20 mouse cellular contexts compared by ENCODE assay signal in genomic region chr3:102585136-102585535, GRCm38 (mm10).
DNase-seq lines count a peak whose midpoint lies in the region; ATAC-seq and TF ChIP-seq lines count a peak whose summit lies in the region.
"Had no signal": no experiment of that assay in that cellular context is flagged by ENCODE, and none has a peak within 500 bp of the region (broad histone marks: within the 10 kb centered on the region; RNA-seq: fewer than 3 reads in every experiment).

No protein-coding gene starts in this region.

- no peaks in the 10 kb centered on the region for H3K36me3 ChIP-seq in kidney, adult 2 months (ENCODE audit: control insufficient read depth, insufficient read depth, low read length)
- H3K36me3 ChIP-seq in kidney, embryonic 16.5 days (ENCODE audit: insufficient read depth, low read length): no peaks in the 10 kb centered on the region
- H3K36me3 ChIP-seq in lung, embryonic 14.5 days (ENCODE audit: insufficient read depth): no peaks in the 10 kb centered on the region
- H3K36me3 ChIP-seq in ES-Bruce4 (ENCODE audit: control insufficient read depth, insufficient read depth, low read length, poor library complexity, severe bottlenecking): no peaks in the 10 kb centered on the region
- H3K36me3 ChIP-seq in forebrain, embryonic 12.5 days (replicated peaks): no peaks in the 10 kb centered on the region
- H3K36me3 ChIP-seq: embryonic facial prominence, embryonic 13.5 days; heart, embryonic 13.5 days; hindbrain, embryonic 15.5 days had no signal

- H3K9ac ChIP-seq in kidney, embryonic 16.5 days (replicated peaks; ENCODE audit: low read length): no peak overlapping the region
- H3K9ac ChIP-seq in lung, embryonic 14.5 days: no peak overlapping the region
- no peak overlapping the region for H3K9ac ChIP-seq in ES-Bruce4 (ENCODE audit: low read depth, poor library complexity, severe bottlenecking)
- no peak overlapping the region for H3K9ac ChIP-seq in forebrain, embryonic 12.5 days
- H3K9ac ChIP-seq: embryonic facial prominence, embryonic 13.5 days; forebrain, embryonic 13.5 days; forebrain, postnatal 0 days; heart, embryonic 13.5 days; hindbrain, embryonic 15.5 days had no signal

- H3K4me2 ChIP-seq in kidney, embryonic 16.5 days (replicated peaks; ENCODE audit: low read depth, low read length): no peak overlapping the region
- no peak overlapping the region for H3K4me2 ChIP-seq in lung, embryonic 14.5 days
- H3K4me2 ChIP-seq in forebrain, embryonic 12.5 days: no peak overlapping the region
- H3K4me2 ChIP-seq: embryonic facial prominence, embryonic 13.5 days; forebrain, embryonic 13.5 days; heart, embryonic 13.5 days; hindbrain, embryonic 15.5 days had no signal

- TF ChIP-seq EP300 in ES-Bruce4 (IDR thresholded peaks at IDR 0.05; ENCODE audit: insufficient read depth, low read depth, low read length): no peak

- intact Hi-C loops in left cerebral cortex, postnatal 14 days (cut with DNase I): no loop called here

- TF ChIP-seq CTCF in kidney, adult 2 months (conservative IDR thresholded peaks at IDR 0.05; ENCODE audit: insufficient read depth, insufficient read length, low read depth, low read length): 0 out of 2 replicates have a peak, but pooled peaks have one; percentile 5
- peak; percentile 19; the same call in 1 of the 2 replicates for TF ChIP-seq CTCF in lung, embryonic 14.5 days (IDR thresholded peaks at IDR 0.05; ENCODE audit: low read depth)
- TF ChIP-seq CTCF in lung, adult 2 months (IDR thresholded peaks at IDR 0.05; ENCODE audit: insufficient read depth, low read length): no peak
- peak; percentile 1 for TF ChIP-seq CTCF in ES-Bruce4 (IDR thresholded peaks at IDR 0.05; ENCODE audit: low read depth, low read length)

- no peak overlapping the region for H3K27ac ChIP-seq in kidney, adult 2 months (ENCODE audit: insufficient read depth, low read depth, low read length)
- no peak overlapping the region for H3K27ac ChIP-seq in kidney, embryonic 16.5 days (ENCODE audit: low read length)
- H3K27ac ChIP-seq in lung, embryonic 14.5 days (ENCODE audit: low read depth): no peak overlapping the region
- no peak overlapping the region for H3K27ac ChIP-seq in ES-Bruce4 (ENCODE audit: insufficient read depth, low read length)
- H3K27ac ChIP-seq in forebrain, embryonic 12.5 days: no peak overlapping the region
- H3K27ac ChIP-seq: embryonic facial prominence, embryonic 13.5 days; forebrain, embryonic 13.5 days; heart, embryonic 13.5 days; hindbrain, embryonic 15.5 days had no signal

- no peak for ATAC-seq in kidney, embryonic 16.5 days (ENCODE audit: low FRiP score, low TSS enrichment)
- no peak for ATAC-seq in lung, embryonic 14.5 days (ENCODE audit: insufficient read depth)
- no peak for ATAC-seq in forebrain, embryonic 12.5 days (ENCODE audit: low FRiP score)
- ATAC-seq: forebrain, embryonic 13.5 days; forebrain, postnatal 0 days had no signal

- H3K9me3 ChIP-seq in kidney, embryonic 16.5 days (ENCODE audit: low read length): no peaks in the 10 kb centered on the region
- H3K9me3 ChIP-seq in lung, embryonic 14.5 days (ENCODE audit: low read depth, low read length): no peaks in the 10 kb centered on the region
- no peaks in the 10 kb centered on the region for H3K9me3 ChIP-seq in ES-Bruce4 (replicated peaks; ENCODE audit: control insufficient read depth, insufficient read depth, low read length, poor library complexity, severe bottlenecking)
- no peaks in the 10 kb centered on the region for H3K9me3 ChIP-seq in forebrain, embryonic 12.5 days
- H3K9me3 ChIP-seq: embryonic facial prominence, embryonic 13.5 days; forebrain, embryonic 13.5 days; heart, embryonic 13.5 days; hindbrain, embryonic 15.5 days had no signal

- 77% methylated on average over 2 of the region's 2 CpGs for WGBS in kidney, adult 2 months
- 79% methylated on average over 2 of the region's 2 CpGs for WGBS in kidney, embryonic 16.5 days
- WGBS in lung, embryonic 14.5 days: 67% methylated on average over 2 of the region's 2 CpGs
- 79% methylated on average over 2 of the region's 2 CpGs for WGBS in lung, adult 2 months
- 79% methylated on average over 2 of the region's 2 CpGs for WGBS in forebrain, embryonic 12.5 days

- H3K4me1 ChIP-seq in kidney, adult 2 months (ENCODE audit: control insufficient read depth, insufficient read depth, low read length): no peaks in the 10 kb centered on the region
- H3K4me1 ChIP-seq in kidney, embryonic 16.5 days (ENCODE audit: insufficient read depth, low read length): no peaks in the 10 kb centered on the region
- no peaks in the 10 kb centered on the region for H3K4me1 ChIP-seq in lung, embryonic 14.5 days (ENCODE audit: insufficient read depth)
- no peaks in the 10 kb centered on the region for H3K4me1 ChIP-seq in lung, adult 2 months (ENCODE audit: control insufficient read depth, insufficient read depth, low read length)
- H3K4me1 ChIP-seq in ES-Bruce4 (ENCODE audit: control insufficient read depth, insufficient read depth, low read length): no peaks in the 10 kb centered on the region
- no peaks in the 10 kb centered on the region for H3K4me1 ChIP-seq in forebrain, embryonic 12.5 days
- H3K4me1 ChIP-seq: embryonic facial prominence, embryonic 13.5 days; forebrain, embryonic 13.5 days; hindbrain, embryonic 15.5 days had no signal

- no peak for DNase-seq in kidney, adult 2 months
- DNase-seq in lung, embryonic 14.5 days: no peak
- DNase-seq in lung, adult 2 months: no peak
- DNase-seq in 3T3-L1 (ENCODE audit: low read depth, low spot score): peak; percentile 19
- DNase-seq in left cerebral cortex, postnatal 14 days (ENCODE audit: low spot score in 2 of 2): no peak
- DNase-seq: adrenal gland, adult 2 months; adrenal gland, postnatal 25 days; cerebellum, adult 18-20 months; cerebellum, adult 9-11 months; cerebellum, postnatal 36 days; forebrain, postnatal 0 days; gastrocnemius, postnatal 36 days; heart, postnatal 36 days had no signal

- H3K27me3 ChIP-seq in kidney, adult 2 months (replicated peaks; ENCODE audit: control insufficient read depth, insufficient read depth, low read length): no peaks in the 10 kb centered on the region
- H3K27me3 ChIP-seq in kidney, embryonic 16.5 days (ENCODE audit: insufficient read depth, low read length): no peaks in the 10 kb centered on the region
- no peaks in the 10 kb centered on the region for H3K27me3 ChIP-seq in lung, embryonic 14.5 days (ENCODE audit: insufficient read depth, low read length)
- peaks cover 2% of the 10 kb centered on the region for H3K27me3 ChIP-seq in ES-Bruce4 (ENCODE audit: control insufficient read depth, insufficient read depth, low read length, poor library complexity, severe bottlenecking)
- no peaks in the 10 kb centered on the region for H3K27me3 ChIP-seq in forebrain, embryonic 12.5 days
- H3K27me3 ChIP-seq: embryonic facial prominence, embryonic 13.5 days; forebrain, embryonic 13.5 days; heart, embryonic 13.5 days; hindbrain, embryonic 15.5 days had no signal

- TF ChIP-seq POLR2A in kidney, adult 2 months (IDR thresholded peaks at IDR 0.05; ENCODE audit: low read depth, low read length): no peak
- TF ChIP-seq POLR2A in lung, adult 2 months (IDR thresholded peaks at IDR 0.05; ENCODE audit: borderline replicate concordance, extremely low read depth, low read depth, low read length): no peak
- TF ChIP-seq POLR2A in ES-Bruce4 (IDR thresholded peaks at IDR 0.05; ENCODE audit: insufficient read depth, low read length): no peak

- no peak overlapping the region for H3K4me3 ChIP-seq in kidney, adult 2 months (ENCODE audit: insufficient read depth, low read depth, low read length)
- H3K4me3 ChIP-seq in kidney, embryonic 16.5 days (ENCODE audit: low read length): no peak overlapping the region
- no peak overlapping the region for H3K4me3 ChIP-seq in lung, embryonic 14.5 days (ENCODE audit: low read depth, low read length)
- H3K4me3 ChIP-seq in lung, adult 2 months (replicated peaks; ENCODE audit: extremely low read depth, low read depth, low read length): no peak overlapping the region
- no peak overlapping the region for H3K4me3 ChIP-seq in ES-Bruce4 (ENCODE audit: low read depth, low read length)
- no peak overlapping the region for H3K4me3 ChIP-seq in forebrain, embryonic 12.5 days (replicated peaks)
- H3K4me3 ChIP-seq: embryonic facial prominence, embryonic 13.5 days; forebrain, embryonic 13.5 days; heart, embryonic 13.5 days; hindbrain, embryonic 15.5 days had no signal
